Mouse (Mus musculus): ENCODE measurements around the gene Zfp768. TPM values are rescaled to one million over a fixed set of nuclear protein-coding genes. Genes with fewer than 3 reads are reported as not detected.
A peak's percentile ranks its signal among the peaks of the same experiment; 100 is the strongest.
"Not testable (repeated sequence)": the region's sequence is repeated elsewhere in the genome, so short reads cannot be mapped to it uniquely, and the experiment has no call there.

Gene Zfp768
- polyA plus RNA-seq, 1 experiment from 2014 or later, result 10.6 TPM

DNA sequence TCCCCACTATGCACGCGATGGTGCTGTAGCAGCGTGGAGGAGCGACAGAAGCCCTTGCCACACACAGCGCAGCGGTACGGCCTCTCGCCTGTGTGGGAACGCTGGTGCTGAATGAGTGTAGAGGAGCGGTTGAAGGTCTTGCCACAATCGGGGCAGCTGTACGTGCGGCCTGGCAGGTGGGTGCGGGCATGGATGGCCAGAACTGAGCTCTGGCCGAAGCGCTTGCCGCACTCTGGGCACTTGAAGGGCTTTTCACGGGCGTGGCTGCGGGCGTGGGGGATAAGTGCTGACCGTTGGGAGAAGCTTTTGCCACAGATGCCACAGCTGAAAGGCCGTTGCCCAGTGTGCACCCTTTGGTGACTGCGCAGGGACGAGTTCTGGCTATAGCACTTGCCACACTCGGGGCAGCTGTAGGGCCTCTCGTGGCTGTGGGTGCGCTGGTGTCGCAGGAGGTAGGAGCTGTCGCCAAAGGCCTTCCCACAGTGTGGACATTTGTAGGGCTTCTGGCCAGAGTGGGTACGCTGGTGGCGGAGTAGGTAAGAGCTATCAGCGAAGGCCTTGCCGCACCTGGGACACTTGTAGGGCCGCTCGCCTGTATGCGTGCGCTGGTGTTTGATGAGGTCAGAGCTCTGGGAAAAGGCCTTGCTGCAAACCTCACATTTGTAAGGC is 1.9 kb downstream of the Zfp768 start:
- no peak overlapping the region for H3K4me2 ChIP-seq (ENCODE audit: low read length)
- H3K4me1 ChIP-seq (replicated peaks; ENCODE audit: control insufficient read depth, insufficient read depth, low read length), result peaks cover 14% of the 10 kb centered on the region
- H3K9ac ChIP-seq (replicated peaks; ENCODE audit: low read depth, low read length), result no peak overlapping the region
- 94% methylated on average over 38 of the region's 38 CpGs for WGBS
- no peaks in the 10 kb centered on the region for H3K9me3 ChIP-seq (ENCODE audit: control insufficient read depth, low read length)
- H3K27ac ChIP-seq (ENCODE audit: low read length), result no peak overlapping the region
- H3K27me3 ChIP-seq (replicated peaks; ENCODE audit: control insufficient read depth, insufficient read depth, low read length), result no peaks in the 10 kb centered on the region
- no peak overlapping the region for H3K4me3 ChIP-seq (replicated peaks; ENCODE audit: low read length)
- H3K36me3 ChIP-seq (ENCODE audit: control insufficient read depth, insufficient read depth), result peaks cover 2% of the 10 kb centered on the region; the same call in 1 of the 2 replicates
- no peak for ATAC-seq

DNA sequence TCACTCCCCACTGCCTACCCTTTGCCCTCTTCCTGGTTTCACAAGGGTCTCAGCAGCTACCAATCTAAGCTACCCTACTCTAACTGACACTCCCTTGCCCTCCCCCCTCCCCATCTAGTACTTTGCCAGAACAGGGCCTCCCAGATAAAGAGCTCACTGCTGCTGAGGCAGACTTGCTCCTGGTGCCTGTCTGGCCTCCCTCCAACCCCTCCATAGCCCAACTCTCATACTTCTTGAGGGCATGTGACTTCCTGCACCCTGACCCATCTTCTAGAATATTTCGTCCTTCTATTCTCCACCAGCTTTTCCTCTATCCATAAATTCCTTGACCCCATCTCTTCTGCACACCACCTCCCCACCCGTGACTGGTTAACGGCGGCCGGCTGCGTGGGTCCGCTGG is 2.5 kb downstream of the Zfp768 start:
- Histone ChIP-seq H3K36me3 (ENCODE audit: control insufficient read depth, insufficient read depth) (peaks cover 2% of the 10 kb centered on the region; the same call in 1 of the 2 replicates), H3K4me3 (replicated peaks; ENCODE audit: low read length) (no peak overlapping the region), H3K9ac (replicated peaks; ENCODE audit: low read depth, low read length) (no peak overlapping the region), H3K9me3 (ENCODE audit: control insufficient read depth, low read length) (no peaks in the 10 kb centered on the region), H3K4me1 (replicated peaks; ENCODE audit: control insufficient read depth, insufficient read depth, low read length) (peaks cover 14% of the 10 kb centered on the region), H3K4me2 (ENCODE audit: low read length) (no peak overlapping the region), H3K27ac (ENCODE audit: low read length) (no peak overlapping the region), H3K27me3 (replicated peaks; ENCODE audit: control insufficient read depth, insufficient read depth, low read length) (no peaks in the 10 kb centered on the region)
- no peak for ATAC-seq
- 97% methylated on average over 7 of the region's 7 CpGs for WGBS

DNA sequence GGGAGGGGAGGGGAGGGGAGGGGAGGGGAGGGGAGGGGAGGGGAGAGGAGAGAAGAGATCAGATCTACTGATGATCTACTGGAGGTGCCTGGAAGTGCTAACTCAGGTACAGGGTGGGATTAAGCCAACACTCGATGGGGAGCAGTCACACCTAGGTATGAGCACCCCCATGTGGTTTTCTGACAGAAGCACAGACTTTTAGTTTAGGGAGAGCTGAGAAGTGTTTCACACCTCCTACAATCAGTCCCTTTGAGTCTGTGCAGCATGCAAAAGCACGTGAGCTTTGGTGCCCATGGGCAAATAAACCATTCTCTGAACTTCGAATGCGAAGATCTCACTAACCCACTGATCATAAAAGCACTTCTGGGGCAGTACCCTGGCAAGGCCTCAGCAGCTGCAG is 3.1 kb downstream of the Zfp768 start:
- Histone ChIP-seq H3K9ac (replicated peaks; ENCODE audit: low read depth, low read length) (no peak overlapping the region), H3K27ac (ENCODE audit: low read length) (no peak overlapping the region), H3K4me1 (replicated peaks; ENCODE audit: control insufficient read depth, insufficient read depth, low read length) (peaks cover 14% of the 10 kb centered on the region), H3K4me3 (replicated peaks; ENCODE audit: low read length) (no peak overlapping the region), H3K9me3 (ENCODE audit: control insufficient read depth, low read length) (no peaks in the 10 kb centered on the region), H3K36me3 (ENCODE audit: control insufficient read depth, insufficient read depth) (peaks cover 2% of the 10 kb centered on the region; the same call in 1 of the 2 replicates), H3K4me2 (ENCODE audit: low read length) (no peak overlapping the region), H3K27me3 (replicated peaks; ENCODE audit: control insufficient read depth, insufficient read depth, low read length) (no peaks in the 10 kb centered on the region)
- no peak for ATAC-seq
- WGBS, result 69% methylated on average over 4 of the region's 4 CpGs

DNA sequence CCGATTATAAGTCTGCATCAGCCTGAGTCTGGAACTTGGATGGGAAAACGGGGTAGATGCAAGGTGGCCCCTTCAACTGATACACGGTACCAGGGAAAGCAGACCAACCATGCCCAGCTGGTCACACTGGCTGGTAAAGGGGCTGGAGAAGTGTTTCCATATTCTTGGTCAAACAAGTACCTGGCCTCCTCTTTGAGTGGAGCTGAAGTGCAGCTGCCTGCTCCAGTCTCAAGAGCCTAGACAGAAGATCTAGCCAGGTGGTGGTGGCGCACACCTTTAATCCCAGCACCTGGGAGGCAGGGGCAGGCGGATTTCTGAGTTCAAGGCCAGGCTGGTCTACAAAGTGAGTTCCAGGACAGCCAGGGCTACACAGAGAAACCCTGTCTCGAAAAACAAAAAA is 3.5 kb downstream of the Zfp768 start:
- WGBS, result 93% methylated on average over 6 of the region's 6 CpGs
- H3K36me3 ChIP-seq (ENCODE audit: control insufficient read depth, insufficient read depth); H3K9me3 ChIP-seq (ENCODE audit: control insufficient read depth, low read length); ATAC-seq; H3K27me3 ChIP-seq (replicated peaks; ENCODE audit: control insufficient read depth, insufficient read depth, low read length); H3K27ac ChIP-seq (ENCODE audit: low read length); H3K9ac ChIP-seq (replicated peaks; ENCODE audit: low read depth, low read length); H3K4me3 ChIP-seq (replicated peaks; ENCODE audit: low read length); H3K4me2 ChIP-seq (ENCODE audit: low read length): not testable (repeated sequence)
- peaks cover 14% of the 10 kb centered on the region for H3K4me1 ChIP-seq (replicated peaks; ENCODE audit: control insufficient read depth, insufficient read depth, low read length)

DNA sequence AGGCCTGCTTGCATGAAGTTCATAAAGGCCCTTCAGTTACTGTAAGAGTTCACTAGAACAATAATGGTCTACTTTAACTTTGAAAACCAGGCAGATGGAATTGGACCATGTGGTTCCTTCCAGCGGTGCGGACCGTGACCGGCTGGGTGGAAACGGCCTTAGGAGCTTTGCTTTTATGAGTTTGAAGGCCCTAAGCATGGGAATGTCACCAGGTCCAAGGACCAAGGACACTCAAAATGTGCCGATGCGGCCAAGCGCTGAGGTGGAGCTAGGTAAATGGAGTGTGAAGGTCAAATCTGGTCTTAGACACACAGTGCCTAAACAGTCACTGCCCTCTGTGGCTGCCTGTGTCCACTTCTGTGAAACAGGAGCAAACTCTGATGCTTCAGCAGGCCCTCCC is 4.0 kb downstream of the Zfp768 start:
- Histone ChIP-seq H3K27me3 (replicated peaks; ENCODE audit: control insufficient read depth, insufficient read depth, low read length) (no peaks in the 10 kb centered on the region), H3K4me2 (ENCODE audit: low read length) (no peak overlapping the region), H3K9ac (replicated peaks; ENCODE audit: low read depth, low read length) (no peak overlapping the region), H3K4me3 (replicated peaks; ENCODE audit: low read length) (no peak overlapping the region), H3K4me1 (replicated peaks; ENCODE audit: control insufficient read depth, insufficient read depth, low read length) (peaks cover 9% of the 10 kb centered on the region), H3K27ac (ENCODE audit: low read length) (no peak overlapping the region), H3K9me3 (ENCODE audit: control insufficient read depth, low read length) (no peaks in the 10 kb centered on the region), H3K36me3 (ENCODE audit: control insufficient read depth, insufficient read depth) (peaks cover 2% of the 10 kb centered on the region; the same call in 1 of the 2 replicates)
- 97% methylated on average over 8 of the region's 8 CpGs for WGBS
- ATAC-seq, result no peak

DNA sequence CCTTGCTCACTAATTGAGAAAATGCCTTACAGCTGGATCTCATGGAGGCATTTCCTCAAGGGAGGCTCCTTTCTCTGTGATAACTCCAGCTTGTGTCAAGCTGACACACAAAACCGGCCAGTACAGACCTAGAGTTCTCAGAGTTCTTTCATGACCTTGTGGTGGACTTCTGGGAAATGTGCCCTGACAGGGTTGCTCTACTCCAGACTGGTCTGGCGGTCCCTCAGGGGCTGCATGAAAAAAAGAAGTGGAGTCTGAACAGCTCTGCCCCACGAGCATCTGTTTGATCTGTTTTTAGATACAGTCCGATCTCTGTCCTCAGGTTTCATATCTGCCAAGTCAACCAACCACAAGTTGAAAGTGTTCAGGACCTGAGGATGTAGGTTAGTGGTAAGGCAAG is 7.8 kb downstream of the Zfp768 start:
- 82% methylated on average over 4 of the region's 4 CpGs for WGBS

DNA sequence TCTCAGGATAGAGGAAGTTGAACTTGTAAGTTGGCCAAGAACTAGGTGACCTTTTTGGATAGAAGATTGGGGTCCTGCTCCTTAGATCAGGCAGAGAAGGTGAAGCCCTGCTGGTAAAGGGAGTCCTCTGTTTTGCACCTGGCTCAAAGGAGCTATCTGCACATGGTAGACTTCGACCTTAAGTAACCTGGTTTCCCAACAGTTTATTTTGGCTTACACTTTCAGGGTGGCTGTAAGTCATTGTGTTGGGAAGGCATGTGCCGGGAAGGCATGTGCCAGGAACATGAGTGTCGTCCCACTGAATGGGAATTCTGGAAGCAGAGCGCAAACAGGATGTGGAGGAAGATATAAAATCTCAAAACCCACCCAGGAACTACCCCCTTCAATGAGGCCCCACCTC is 9.8 kb downstream of the Zfp768 start:
- H3K27me3 ChIP-seq (replicated peaks; ENCODE audit: control insufficient read depth, insufficient read depth, low read length), result no peaks in the 10 kb centered on the region
- no peaks in the 10 kb centered on the region for H3K36me3 ChIP-seq (ENCODE audit: control insufficient read depth, insufficient read depth)
- H3K27ac ChIP-seq (ENCODE audit: low read length), result no peak overlapping the region
- 89% methylated on average over 4 of the region's 4 CpGs for WGBS
- H3K9me3 ChIP-seq (ENCODE audit: control insufficient read depth, low read length), result no peaks in the 10 kb centered on the region
- no peak overlapping the region for H3K9ac ChIP-seq (replicated peaks; ENCODE audit: low read depth, low read length)
- no peak overlapping the region for H3K4me3 ChIP-seq (replicated peaks; ENCODE audit: low read length)
- no peak overlapping the region for H3K4me2 ChIP-seq (ENCODE audit: low read length)
- H3K4me1 ChIP-seq (replicated peaks; ENCODE audit: control insufficient read depth, insufficient read depth, low read length), result no peaks in the 10 kb centered on the region
- no peak for ATAC-seq

More for the DNA sequence above, 7.8 kb downstream of the Zfp768 start:
- no peak overlapping the region for H3K4me3 ChIP-seq (replicated peaks; ENCODE audit: low read length)
- H3K4me1 ChIP-seq (replicated peaks; ENCODE audit: control insufficient read depth, insufficient read depth, low read length), result no peaks in the 10 kb centered on the region
- H3K9me3 ChIP-seq (ENCODE audit: control insufficient read depth, low read length), result no peaks in the 10 kb centered on the region
- no peak overlapping the region for H3K4me2 ChIP-seq (ENCODE audit: low read length)
- no peak for ATAC-seq
- H3K36me3 ChIP-seq (ENCODE audit: control insufficient read depth, insufficient read depth), result no peaks in the 10 kb centered on the region
- no peaks in the 10 kb centered on the region for H3K27me3 ChIP-seq (replicated peaks; ENCODE audit: control insufficient read depth, insufficient read depth, low read length)
- H3K27ac ChIP-seq (ENCODE audit: low read length), result no peak overlapping the region
- H3K9ac ChIP-seq (replicated peaks; ENCODE audit: low read depth, low read length), result no peak overlapping the region

DNA sequence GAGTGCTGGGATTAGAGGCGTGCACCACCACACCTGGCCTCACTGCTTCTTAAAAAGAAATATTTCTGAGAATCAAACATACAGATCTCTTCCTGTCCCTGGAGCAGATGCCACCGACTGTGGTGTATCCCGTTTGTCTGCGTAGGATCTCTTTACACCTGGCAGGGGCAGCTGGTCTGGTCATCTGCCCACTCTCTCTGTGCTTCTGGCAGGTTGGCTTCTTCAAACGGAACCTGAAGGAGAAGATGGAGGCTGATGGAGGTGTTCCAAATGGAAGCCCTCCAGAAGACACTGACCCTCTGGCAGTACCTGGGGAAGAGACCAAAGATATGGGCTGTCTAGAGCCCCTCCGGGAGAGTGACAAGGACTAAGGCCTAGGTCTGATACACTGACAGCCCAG is 12.1 kb downstream of the Zfp768 start:
- Histone ChIP-seq H3K9me3 (ENCODE audit: control insufficient read depth, low read length) (no peaks in the 10 kb centered on the region), H3K4me1 (replicated peaks; ENCODE audit: control insufficient read depth, insufficient read depth, low read length) (no peaks in the 10 kb centered on the region), H3K4me2 (ENCODE audit: low read length) (no peak overlapping the region), H3K27me3 (replicated peaks; ENCODE audit: control insufficient read depth, insufficient read depth, low read length) (no peaks in the 10 kb centered on the region), H3K27ac (ENCODE audit: low read length) (no peak overlapping the region), H3K9ac (replicated peaks; ENCODE audit: low read depth, low read length) (no peak overlapping the region), H3K4me3 (replicated peaks; ENCODE audit: low read length) (no peak overlapping the region), H3K36me3 (ENCODE audit: control insufficient read depth, insufficient read depth) (no peaks in the 10 kb centered on the region)
- 84% methylated on average over 6 of the region's 6 CpGs for WGBS
- ATAC-seq, result no peak

DNA sequence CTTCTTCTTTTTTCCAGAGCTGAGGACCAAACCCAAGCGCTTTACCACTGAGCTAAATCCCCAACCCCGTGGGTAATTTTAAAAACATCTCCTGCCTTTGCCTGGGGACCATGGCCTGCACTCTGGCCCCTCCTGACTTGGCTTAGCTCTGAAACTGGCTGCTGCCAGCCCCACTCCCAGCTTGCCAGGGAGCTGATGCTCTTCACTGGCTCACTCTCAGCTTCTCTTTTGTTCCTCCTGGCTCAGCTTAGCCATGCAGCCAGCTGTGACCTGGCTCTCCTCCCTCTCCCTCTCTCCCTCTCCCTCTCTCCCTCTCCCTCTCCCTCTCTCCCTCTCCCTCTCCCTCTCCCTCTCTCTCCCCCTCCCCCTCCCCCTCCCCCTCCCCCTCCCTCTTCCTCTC is 18.7 kb downstream of the Zfp768 start:
- peak; percentile 68; the same call in 1 of the 2 replicates for ATAC-seq
- Histone ChIP-seq H3K27me3 (replicated peaks; ENCODE audit: control insufficient read depth, insufficient read depth, low read length) (no peaks in the 10 kb centered on the region), H3K4me1 (replicated peaks; ENCODE audit: control insufficient read depth, insufficient read depth, low read length) (no peaks in the 10 kb centered on the region), H3K9me3 (ENCODE audit: control insufficient read depth, low read length) (no peaks in the 10 kb centered on the region), H3K4me2 (ENCODE audit: low read length) (no peak overlapping the region), H3K9ac (replicated peaks; ENCODE audit: low read depth, low read length) (no peak overlapping the region), H3K27ac (ENCODE audit: low read length) (no peak overlapping the region), H3K36me3 (ENCODE audit: control insufficient read depth, insufficient read depth) (no peaks in the 10 kb centered on the region), H3K4me3 (replicated peaks; ENCODE audit: low read length) (no peak overlapping the region)
- WGBS, result 42% methylated on average over 2 of the region's 2 CpGs

DNA sequence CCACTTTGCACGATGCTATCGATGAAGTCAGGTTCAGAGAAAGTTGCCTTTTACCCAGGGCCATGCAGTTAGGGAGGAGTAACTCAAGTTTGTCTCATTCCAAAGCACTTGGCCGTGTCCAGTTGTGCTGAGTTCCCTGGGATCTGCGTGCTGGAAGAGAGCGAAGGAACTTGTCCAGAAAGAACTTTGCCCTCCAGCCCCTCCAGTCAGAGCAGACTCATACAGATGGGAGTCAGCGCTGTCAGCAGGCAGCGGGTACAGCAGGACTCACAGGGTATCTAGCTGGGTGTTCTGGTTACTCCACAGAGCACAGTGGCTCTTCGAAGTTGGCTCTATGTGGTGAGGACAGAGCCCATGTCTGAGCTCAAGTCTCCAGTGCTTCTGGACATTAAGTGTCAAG is 19.8 kb downstream of the Zfp768 start:
- no peak overlapping the region for H3K9ac ChIP-seq (replicated peaks; ENCODE audit: low read depth, low read length)
- no peak for ATAC-seq
- 91% methylated on average over 8 of the region's 8 CpGs for WGBS
- H3K4me2 ChIP-seq (ENCODE audit: low read length), result no peak overlapping the region
- H3K27me3 ChIP-seq (replicated peaks; ENCODE audit: control insufficient read depth, insufficient read depth, low read length), result no peaks in the 10 kb centered on the region
- no peaks in the 10 kb centered on the region for H3K36me3 ChIP-seq (ENCODE audit: control insufficient read depth, insufficient read depth)
- no peaks in the 10 kb centered on the region for H3K4me1 ChIP-seq (replicated peaks; ENCODE audit: control insufficient read depth, insufficient read depth, low read length)
- no peak overlapping the region for H3K4me3 ChIP-seq (replicated peaks; ENCODE audit: low read length)
- no peak overlapping the region for H3K27ac ChIP-seq (ENCODE audit: low read length)
- no peaks in the 10 kb centered on the region for H3K9me3 ChIP-seq (ENCODE audit: control insufficient read depth, low read length)
